Mouse (Mus musculus): Measurements from ENCODE around the gene Prkci.

Gene Prkci

DNA sequence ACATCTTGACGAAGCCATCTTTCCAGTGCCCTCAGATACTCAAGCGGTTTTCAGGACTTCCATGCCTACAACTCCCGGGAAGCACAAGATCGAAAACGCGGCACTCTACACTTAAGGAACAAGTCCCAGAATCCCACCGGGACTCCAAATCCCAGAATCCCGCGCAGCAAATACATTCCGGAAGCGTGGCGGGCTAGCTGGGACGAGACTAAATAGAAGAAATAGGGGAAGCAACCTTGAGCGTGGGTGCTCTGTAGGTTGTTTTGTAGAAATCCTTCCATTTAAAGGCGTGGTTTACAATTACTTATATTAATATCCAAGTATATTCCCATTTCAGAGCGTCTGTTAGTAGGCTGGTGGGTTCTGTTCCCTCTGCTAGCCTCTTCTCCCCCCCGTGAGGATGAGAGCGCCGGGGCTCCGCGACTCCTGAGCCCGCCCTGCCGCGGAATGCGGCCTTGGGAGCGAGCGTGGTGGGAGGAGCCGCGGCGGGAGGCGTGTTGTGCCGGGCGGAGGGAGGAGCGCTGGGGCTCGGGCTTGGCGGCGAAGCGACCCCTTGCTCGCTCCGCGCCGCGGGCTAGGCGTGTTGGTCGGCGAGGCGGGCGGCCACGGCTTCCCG, at the start of gene Prkci:
Gene Prkci (plus strand): TSS at position 465 of the 616 bp plus-strand sequence.
- DNase-seq: peak; percentile 94

- DNase-seq: peak; percentile 49
Measured at GRCm38 (mm10) chr3:30951652-30952051, 43.9 kb upstream of the Prkci start.

- no peak for DNase-seq
Measured at GRCm38 (mm10) chr3:30952273-30953070, 43.1 kb upstream of the Prkci start.

DNA sequence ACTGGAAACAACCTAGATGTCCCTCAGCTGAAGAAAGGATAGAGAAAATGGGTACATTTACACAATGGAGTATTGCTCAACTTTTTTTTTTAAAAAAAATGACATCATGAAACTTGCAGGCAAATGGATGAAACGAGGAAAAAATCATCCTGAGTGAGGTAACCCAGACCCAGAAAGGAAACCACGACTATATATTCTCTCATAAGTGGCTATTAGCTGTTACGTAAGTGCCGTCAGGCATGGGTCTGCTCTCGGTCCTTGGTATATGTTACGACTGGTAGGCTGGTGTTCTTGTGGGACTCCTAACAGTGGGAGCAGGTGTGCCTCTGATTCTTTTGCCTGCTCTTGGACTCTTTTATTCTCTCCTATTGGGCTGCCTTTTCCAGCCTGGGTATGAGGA, 39.2 kb upstream of the Prkci start:
- no peak for DNase-seq

DNA sequence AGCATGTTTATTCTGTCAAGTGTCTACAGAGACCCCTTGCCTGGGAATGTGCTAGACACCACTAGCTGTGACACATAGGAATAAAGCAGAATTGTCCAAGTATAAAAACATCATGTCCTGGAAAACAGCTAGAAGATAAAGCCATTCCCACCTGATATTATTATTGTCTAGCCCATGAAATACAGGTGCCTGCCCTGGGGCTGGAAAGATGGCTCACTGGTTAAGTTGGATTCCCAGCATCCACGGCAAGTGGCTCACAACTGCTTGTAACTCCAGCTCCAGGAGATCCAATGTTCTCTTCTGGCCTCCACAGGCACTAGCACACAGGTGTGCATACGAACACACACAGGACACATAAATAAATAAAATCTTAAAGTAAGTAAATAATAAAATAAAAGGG, 36.8 kb upstream of the Prkci start:
- DNase-seq: no peak

GRCm38 (mm10) chr3:30959868-30960831, 35.4 kb upstream of the Prkci start:
- DNase-seq: no peak

- no peak for DNase-seq
Measured at GRCm38 (mm10) chr3:30963100-30963499, 32.4 kb upstream of the Prkci start.

DNA sequence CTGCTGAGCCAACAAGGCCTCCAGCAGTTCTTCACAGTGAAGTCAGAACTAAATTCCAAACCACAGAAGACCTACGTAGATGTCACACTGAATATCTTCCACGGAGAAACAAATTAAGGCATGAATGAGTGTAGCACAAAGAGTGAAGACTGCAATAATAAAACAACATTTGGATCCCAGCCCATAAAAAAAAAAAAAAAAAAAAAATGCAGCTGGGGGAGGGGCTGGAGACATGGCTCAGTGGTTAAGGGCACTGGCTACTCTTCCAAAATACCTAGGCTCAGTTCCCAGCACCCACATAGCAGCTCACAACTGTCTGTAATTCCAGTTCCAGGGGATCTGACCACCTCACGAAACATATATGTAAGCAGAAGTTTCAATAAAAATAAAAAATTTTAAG, 31.3 kb upstream of the Prkci start:
- no peak for DNase-seq

- DNase-seq: no peak
Measured at GRCm38 (mm10) chr3:30965644-30966043, 29.9 kb upstream of the Prkci start.

GRCm38 (mm10) chr3:30968531-30969092, 26.9 kb upstream of the Prkci start:
- peak; percentile 66 for DNase-seq

- DNase-seq: peak; percentile 92
Measured at GRCm38 (mm10) chr3:30969104-30969581, 26.4 kb upstream of the Prkci start, which contains the start of gene Phc3. Gene Phc3 (minus strand): TSS chr3:30969415.

DNA sequence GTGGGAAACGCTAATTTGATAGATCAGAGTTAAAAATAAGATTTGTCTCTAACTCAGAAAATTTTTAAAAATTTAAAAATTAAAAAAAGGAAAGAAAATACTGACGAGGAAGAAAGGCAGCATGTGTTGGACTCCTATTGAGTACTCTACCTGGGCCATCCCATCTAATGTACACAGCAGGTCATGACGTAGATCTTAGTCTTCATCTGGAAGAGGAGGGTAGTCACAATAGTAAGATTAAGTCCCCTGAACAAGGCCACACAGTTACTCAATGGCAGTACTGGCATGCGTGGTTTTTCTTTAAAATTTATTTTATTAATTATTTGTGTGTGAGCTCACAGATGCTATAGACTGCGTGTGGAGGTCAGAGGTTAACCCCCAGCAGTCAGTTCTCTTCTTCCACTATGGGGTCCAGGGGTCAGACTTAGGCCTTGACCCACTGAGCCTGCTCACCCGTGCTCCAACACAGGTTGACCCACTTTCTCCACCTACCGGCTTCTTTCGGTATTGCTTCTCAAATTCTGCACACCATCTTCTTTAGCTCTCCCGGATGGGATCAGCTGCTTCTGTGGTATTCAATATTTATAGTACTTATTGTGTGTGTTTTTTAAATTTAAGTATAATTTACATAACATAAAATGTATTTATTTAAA, 20.3 kb upstream of the Prkci start:
- DNase-seq: peak; percentile 71

DNA sequence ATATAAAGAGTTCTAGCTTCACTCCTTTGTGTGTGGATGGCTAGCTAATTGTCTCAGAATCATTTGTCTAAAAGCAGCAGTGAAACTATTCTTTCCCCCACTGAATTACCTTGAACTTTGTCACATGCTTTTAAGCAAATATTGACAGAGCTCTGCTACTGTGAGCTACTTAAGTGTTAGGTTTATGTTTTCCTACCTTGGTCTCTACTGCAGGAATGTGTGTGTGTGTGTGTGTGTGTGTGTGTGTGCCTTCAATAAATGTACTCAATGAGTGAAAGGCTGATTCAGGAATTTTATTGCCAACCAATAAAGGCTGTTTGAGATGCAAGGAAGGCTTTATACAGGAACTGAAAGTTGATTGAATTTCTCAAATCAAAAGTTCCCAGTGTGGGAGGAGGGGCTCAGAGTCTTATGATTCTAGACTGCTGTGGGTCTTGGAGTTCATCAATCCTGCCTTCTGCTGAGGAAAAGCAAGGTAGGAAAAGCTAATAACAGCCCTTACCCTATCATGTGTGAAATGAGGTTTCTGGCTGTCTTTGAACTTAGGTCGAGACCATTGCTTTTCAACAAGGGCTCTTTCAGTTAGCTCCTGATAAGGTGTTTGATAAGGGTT, 18.4 kb upstream of the Prkci start:
- no peak for DNase-seq

GRCm38 (mm10) chr3:30981616-30982380, 13.7 kb upstream of the Prkci start:
- DNase-seq: peak; percentile 19

GRCm38 (mm10) chr3:30982924-30983536, 12.5 kb upstream of the Prkci start:
- DNase-seq: no peak

- DNase-seq: no peak
Measured at GRCm38 (mm10) chr3:30987396-30988318, 7.9 kb upstream of the Prkci start.

- DNase-seq: no peak
Measured at GRCm38 (mm10) chr3:30992161-30992560, 3.4 kb upstream of the Prkci start.

DNA sequence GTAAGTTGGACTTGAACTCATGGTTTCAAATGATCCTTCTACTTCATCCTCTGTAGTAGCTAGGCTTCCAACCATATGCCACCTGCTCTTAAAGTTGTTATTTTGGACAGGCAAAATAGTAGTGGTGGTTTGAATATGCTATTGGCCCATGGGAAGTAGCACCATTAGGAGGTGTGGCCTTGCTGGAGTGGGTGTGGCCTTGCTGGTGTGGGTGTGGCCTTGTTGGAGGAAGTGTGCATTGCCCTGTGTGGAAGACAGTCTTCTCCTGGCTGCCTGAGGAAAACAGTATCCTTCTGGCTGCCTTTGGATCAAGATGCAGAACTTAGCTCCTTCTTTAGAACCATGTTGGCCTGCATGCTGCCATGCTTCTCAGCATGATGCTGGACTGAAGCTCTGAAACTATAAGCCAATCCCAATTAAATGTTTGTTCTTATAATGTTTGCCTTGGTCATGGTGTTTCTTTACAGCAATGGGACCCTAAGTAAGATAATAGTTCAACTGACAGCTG, 2.4 kb upstream of the Prkci start:
- no peak for DNase-seq

DNA sequence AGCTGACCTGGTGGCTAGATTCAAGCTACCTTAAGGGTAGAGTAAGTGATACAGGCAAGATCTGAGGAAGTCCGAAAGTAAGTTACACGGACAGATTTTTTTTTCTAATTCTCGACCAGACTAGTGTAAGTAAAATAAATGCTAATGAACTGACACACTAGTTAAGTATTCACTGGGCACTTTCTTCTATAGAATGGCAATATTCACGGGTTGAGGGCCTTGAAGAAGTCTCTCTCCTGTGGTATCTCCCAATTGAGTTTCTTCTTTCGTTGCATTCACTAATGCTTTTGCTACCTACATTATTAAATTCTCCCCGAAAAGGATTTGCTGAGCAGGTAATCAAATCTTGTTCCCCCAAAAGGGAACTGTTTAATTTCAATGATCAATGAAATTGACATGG, 688 bp upstream of the Prkci start:
- DNase-seq: no peak

All from kidney, adult 18-20 months (tissue).